Mouse (Mus musculus) forebrain, embryonic 15.5 days (tissue): ENCODE measurements at regions not wholly inside any gene's neighbourhood (a gene's known extent, or its start where the extent isn't known, plus 50 kb on each side); places are given as distances from the start of the nearest gene placed in this dataset.
A peak's percentile ranks its signal among the peaks of the same experiment; 100 is the strongest.

Experiments used
- ATAC-seq: fragments of 200-750 bp; cut with Nextera tagmentation; replicated peaks from 2 replicates; pipeline ENCODE4 v1.8.0; 2017; ENCODE audit warnings: mild to moderate bottlenecking, moderate TSS enrichment, moderate library complexity
- H3K27ac ChIP-seq: fragments of 300-500 bp; sonication (generic); replicated peaks from 2 replicates; pipeline ENCODE4 v1.5.1; 2015; ENCODE audit warnings: mild to moderate bottlenecking, inconsistent platforms
- H3K27me3 ChIP-seq: fragments of 300-500 bp; sonication (generic); 2 replicates; pipeline ENCODE4 v1.6.1; 2015; ENCODE audit warnings: inconsistent platforms
- H3K36me3 ChIP-seq: fragments of 300-500 bp; sonication (generic); 2 replicates; pipeline ENCODE4 v1.6.1; 2015; ENCODE audit warnings: mild to moderate bottlenecking, inconsistent platforms
- H3K4me1 ChIP-seq: fragments of 300-500 bp; sonication (generic); 2 replicates; pipeline ENCODE4 v1.6.1; 2015; ENCODE audit warnings: inconsistent platforms
- H3K4me2 ChIP-seq: fragments of 300-500 bp; sonication (generic); replicated peaks from 2 replicates; pipeline ENCODE4 v1.6.1; 2015; ENCODE audit warnings: mild to moderate bottlenecking, inconsistent platforms
- H3K4me3 ChIP-seq: fragments of 300-500 bp; sonication (generic); 2 replicates; pipeline ENCODE4 v1.5.1; 2015; ENCODE audit warnings: mild to moderate bottlenecking, inconsistent platforms
- H3K9ac ChIP-seq: fragments of 300-500 bp; sonication (generic); replicated peaks from 2 replicates; pipeline ENCODE4 v1.6.1; 2015; ENCODE audit warnings: mild to moderate bottlenecking, inconsistent platforms
- H3K9me3 ChIP-seq: fragments of 300-500 bp; sonication (generic); 2 replicates; pipeline ENCODE4 v1.6.1; 2016; ENCODE audit warnings: inconsistent platforms
- WGBS: fragments of 180-500 bp; shearing (Covaris S2); methylation state at CpG from one replicate; pipeline ENCODE4 v1.1.7; 2015; ENCODE audit warnings: mixed read lengths; 5-methylcytosine and 5-hydroxymethylcytosine counted together

GRCm38 (mm10) chr11:8061989-8062388, 602.3 kb downstream of the Tns3 start:
- 89% methylated on average over 3 of the region's 3 CpGs for WGBS
- no peak for ATAC-seq
- Histone ChIP-seq H3K9me3 (no peaks in the 10 kb centered on the region), H3K4me1 (no peaks in the 10 kb centered on the region), H3K4me3 (no peak overlapping the region), H3K4me2 (no peak overlapping the region), H3K27me3 (no peaks in the 10 kb centered on the region), H3K9ac (no peak overlapping the region), H3K36me3 (no peaks in the 10 kb centered on the region), H3K27ac (no peak overlapping the region)

GRCm38 (mm10) chr11:8061573-8061972, 602.8 kb downstream of the Tns3 start:
- 88% methylated on average over 3 of the region's 3 CpGs for WGBS
- Histone ChIP-seq H3K9me3 (no peaks in the 10 kb centered on the region), H3K27me3 (no peaks in the 10 kb centered on the region), H3K9ac (no peak overlapping the region), H3K27ac (no peak overlapping the region), H3K4me1 (no peaks in the 10 kb centered on the region), H3K4me2 (no peak overlapping the region), H3K4me3 (no peak overlapping the region), H3K36me3 (no peaks in the 10 kb centered on the region)
- no peak for ATAC-seq

- Histone ChIP-seq H3K27ac (no peak overlapping the region), H3K4me2 (no peak overlapping the region), H3K36me3 (no peaks in the 10 kb centered on the region), H3K9me3 (no peaks in the 10 kb centered on the region), H3K27me3 (no peaks in the 10 kb centered on the region), H3K4me1 (no peaks in the 10 kb centered on the region), H3K4me3 (no peak overlapping the region), H3K9ac (no peak overlapping the region)
- 5% methylated on average over 4 of the region's 4 CpGs for WGBS
- ATAC-seq: no peak
These were observed 612.8 kb downstream of the Tns3 start for GRCm38 (mm10) chr11:8051499-8051898.

- Histone ChIP-seq H3K9me3 (no peaks in the 10 kb centered on the region), H3K36me3 (no peaks in the 10 kb centered on the region), H3K4me2 (no peak overlapping the region), H3K27ac (no peak overlapping the region), H3K9ac (no peak overlapping the region), H3K4me1 (no peaks in the 10 kb centered on the region), H3K4me3 (no peak overlapping the region), H3K27me3 (no peaks in the 10 kb centered on the region)
- 88% methylated on average over 3 of the region's 3 CpGs for WGBS
- ATAC-seq: no peak
These were observed 619.2 kb downstream of the Tns3 start for GRCm38 (mm10) chr11:8045086-8045485.

GRCm38 (mm10) chr11:8030119-8030518, 634.2 kb downstream of the Tns3 start:
- Histone ChIP-seq H3K9ac (no peak overlapping the region), H3K36me3 (no peaks in the 10 kb centered on the region), H3K27me3 (no peaks in the 10 kb centered on the region), H3K4me1 (no peaks in the 10 kb centered on the region), H3K4me2 (no peak overlapping the region), H3K27ac (no peak overlapping the region), H3K9me3 (no peaks in the 10 kb centered on the region), H3K4me3 (no peak overlapping the region)
- 54% methylated on average over 2 of the region's 2 CpGs for WGBS
- no peak for ATAC-seq

- no peaks in the 10 kb centered on the region for H3K27me3 ChIP-seq
- H3K4me3 ChIP-seq: no peak overlapping the region
- no peak for ATAC-seq
- H3K4me2 ChIP-seq: no peak overlapping the region
- no peak overlapping the region for H3K27ac ChIP-seq
- 49% methylated on average over 1 of the region's 1 CpGs for WGBS
- H3K4me1 ChIP-seq: no peaks in the 10 kb centered on the region
- H3K9me3 ChIP-seq: no peaks in the 10 kb centered on the region
- no peak overlapping the region for H3K9ac ChIP-seq
- H3K36me3 ChIP-seq: no peaks in the 10 kb centered on the region
These were observed 656.5 kb downstream of the Tns3 start for GRCm38 (mm10) chr11:8007801-8008200.

GRCm38 (mm10) chr11:7981031-7981430, 683.3 kb downstream of the Tns3 start:
- Histone ChIP-seq H3K27ac (no peak overlapping the region), H3K36me3 (no peaks in the 10 kb centered on the region), H3K4me2 (no peak overlapping the region), H3K9ac (no peak overlapping the region), H3K4me1 (0 out of 2 replicates have a peak, but pooled peaks cover 6% of the 10 kb centered on the region), H3K4me3 (no peak overlapping the region), H3K27me3 (no peaks in the 10 kb centered on the region), H3K9me3 (no peaks in the 10 kb centered on the region)
- no peak for ATAC-seq

GRCm38 (mm10) chr11:7975845-7976244, 688.5 kb downstream of the Tns3 start:
- Histone ChIP-seq H3K4me3 (no peak overlapping the region), H3K9ac (no peak overlapping the region), H3K4me1 (0 out of 2 replicates have a peak, but pooled peaks cover 9% of the 10 kb centered on the region), H3K27me3 (no peaks in the 10 kb centered on the region), H3K27ac (peak overlapping the region; percentile 42; the same call in 1 of the 2 replicates), H3K9me3 (no peaks in the 10 kb centered on the region), H3K36me3 (no peaks in the 10 kb centered on the region), H3K4me2 (no peak overlapping the region)
- WGBS: 16% methylated on average over 9 of the region's 9 CpGs
- peak; percentile 69 for ATAC-seq

- H3K36me3 ChIP-seq: no peaks in the 10 kb centered on the region
- no peak overlapping the region for H3K27ac ChIP-seq
- ATAC-seq: no peak
- H3K9ac ChIP-seq: no peak overlapping the region
- H3K4me1 ChIP-seq: no peaks in the 10 kb centered on the region
- no peaks in the 10 kb centered on the region for H3K27me3 ChIP-seq
- no peak overlapping the region for H3K4me3 ChIP-seq
- no peaks in the 10 kb centered on the region for H3K9me3 ChIP-seq
- H3K4me2 ChIP-seq: no peak overlapping the region
These were observed 714.4 kb downstream of the Tns3 start for GRCm38 (mm10) chr11:7949931-7950330.

- no peaks in the 10 kb centered on the region for H3K36me3 ChIP-seq
- no peak overlapping the region for H3K4me3 ChIP-seq
- 82% methylated on average over 6 of the region's 6 CpGs for WGBS
- no peaks in the 10 kb centered on the region for H3K9me3 ChIP-seq
- H3K27me3 ChIP-seq: no peaks in the 10 kb centered on the region
- no peak overlapping the region for H3K4me2 ChIP-seq
- H3K4me1 ChIP-seq: no peaks in the 10 kb centered on the region
- H3K27ac ChIP-seq: no peak overlapping the region
- no peak overlapping the region for H3K9ac ChIP-seq
- no peak for ATAC-seq
These were observed 715.0 kb downstream of the Tns3 start for GRCm38 (mm10) chr11:7949201-7949875.

- Histone ChIP-seq H3K36me3 (no peaks in the 10 kb centered on the region), H3K27me3 (no peaks in the 10 kb centered on the region), H3K4me2 (no peak overlapping the region), H3K27ac (no peak overlapping the region), H3K4me1 (no peaks in the 10 kb centered on the region), H3K4me3 (no peak overlapping the region), H3K9me3 (no peaks in the 10 kb centered on the region), H3K9ac (no peak overlapping the region)
- WGBS: 85% methylated on average over 5 of the region's 5 CpGs
- no peak for ATAC-seq
These were observed 719.3 kb downstream of the Tns3 start for GRCm38 (mm10) chr11:7944956-7945515.

- H3K9me3 ChIP-seq: no peaks in the 10 kb centered on the region
- 85% methylated on average over 4 of the region's 4 CpGs for WGBS
- H3K27ac ChIP-seq: no peak overlapping the region
- no peaks in the 10 kb centered on the region for H3K36me3 ChIP-seq
- H3K9ac ChIP-seq: no peak overlapping the region
- no peaks in the 10 kb centered on the region for H3K27me3 ChIP-seq
- H3K4me2 ChIP-seq: no peak overlapping the region
- no peak for ATAC-seq
- H3K4me3 ChIP-seq: no peak overlapping the region
- H3K4me1 ChIP-seq: no peaks in the 10 kb centered on the region
These were observed 720.0 kb downstream of the Tns3 start for GRCm38 (mm10) chr11:7944373-7944772.

GRCm38 (mm10) chr11:7933611-7934010, 719.9 kb upstream of the Igfbp3 start:
- 81% methylated on average over 3 of the region's 3 CpGs for WGBS
- Histone ChIP-seq H3K27me3 (no peaks in the 10 kb centered on the region), H3K4me1 (no peaks in the 10 kb centered on the region), H3K4me3 (no peak overlapping the region), H3K4me2 (no peak overlapping the region), H3K27ac (no peak overlapping the region), H3K9ac (no peak overlapping the region), H3K9me3 (no peaks in the 10 kb centered on the region), H3K36me3 (no peaks in the 10 kb centered on the region)
- ATAC-seq: no peak
